In genomic region chr9:123099631-123100455, GRCm38 (mm10) we compare ENCODE assay signal across 21 mouse cellular contexts. TPM values are rescaled to one million over a fixed set of nuclear protein-coding genes. Genes with fewer than 3 reads are reported as not detected.
A peak's percentile ranks its signal among the peaks of the same experiment; 100 is the strongest.
DNase-seq lines count a peak whose midpoint lies in the region; ATAC-seq lines count a peak whose summit lies in the region.
"Had no signal": no experiment of that assay in that cellular context is flagged by ENCODE, and none has a peak within 500 bp of the region (broad histone marks: within the 10 kb centered on the region; RNA-seq: fewer than 3 reads in every experiment).

No protein-coding gene starts in this region.

- no peak overlapping the region for H3K27ac ChIP-seq in midbrain, embryonic 11.5 days (ENCODE audit: low read depth, low read length)
- no peak overlapping the region for H3K27ac ChIP-seq in midbrain, embryonic 10.5 days (replicated peaks)
- no peak overlapping the region for H3K27ac ChIP-seq in liver, embryonic 15.5 days (replicated peaks)
- no peak overlapping the region for H3K27ac ChIP-seq in forebrain, embryonic 12.5 days
- H3K27ac ChIP-seq: embryonic facial prominence, embryonic 10.5 days; forebrain, embryonic 10.5 days; forebrain, embryonic 15.5 days; heart, embryonic 13.5 days; hindbrain, embryonic 15.5 days had no signal

- peaks cover 18% of the 10 kb centered on the region for H3K36me3 ChIP-seq in midbrain, embryonic 11.5 days (ENCODE audit: control insufficient read depth, insufficient read depth, low read length)
- H3K36me3 ChIP-seq in midbrain, embryonic 10.5 days: peaks cover 79% of the 10 kb centered on the region
- peaks cover 65% of the 10 kb centered on the region for H3K36me3 ChIP-seq in liver, embryonic 15.5 days (replicated peaks)
- H3K36me3 ChIP-seq in forebrain, embryonic 12.5 days (replicated peaks): peaks cover 56% of the 10 kb centered on the region

- no peak overlapping the region for H3K4me2 ChIP-seq in midbrain, embryonic 11.5 days
- no peak overlapping the region for H3K4me2 ChIP-seq in liver, embryonic 15.5 days
- H3K4me2 ChIP-seq in forebrain, embryonic 12.5 days: no peak overlapping the region
- H3K4me2 ChIP-seq: forebrain, embryonic 15.5 days; heart, embryonic 13.5 days; hindbrain, embryonic 15.5 days had no signal

- H3K4me3 ChIP-seq in midbrain, embryonic 11.5 days (ENCODE audit: low read depth, low read length): no peak overlapping the region
- H3K4me3 ChIP-seq in midbrain, embryonic 10.5 days: no peak overlapping the region
- H3K4me3 ChIP-seq in liver, embryonic 15.5 days (replicated peaks): no peak overlapping the region
- no peak overlapping the region for H3K4me3 ChIP-seq in forebrain, embryonic 12.5 days (replicated peaks)
- H3K4me3 ChIP-seq: embryonic facial prominence, embryonic 10.5 days; erythroblast, embryonic 14.5 days; forebrain, embryonic 10.5 days; forebrain, embryonic 15.5 days; heart, embryonic 13.5 days; hindbrain, embryonic 15.5 days had no signal

- 94% methylated on average over 16 of the region's 16 CpGs for WGBS in midbrain, embryonic 11.5 days
- 93% methylated on average over 16 of the region's 16 CpGs for WGBS in midbrain, embryonic 10.5 days
- WGBS in liver, embryonic 15.5 days (ENCODE audit: insufficient replicate concordance): 76% methylated on average over 16 of the region's 16 CpGs
- WGBS in forebrain, embryonic 12.5 days: 94% methylated on average over 16 of the region's 16 CpGs

- no peak for ATAC-seq in midbrain, embryonic 11.5 days (ENCODE audit: low FRiP score)
- 0 out of 2 replicates have a peak, but pooled peaks have one; percentile 37 for ATAC-seq in erythroblast, adult 5-6 weeks (replicated peaks; ENCODE audit: low FRiP score, poor library complexity, severe bottlenecking)
- peak; percentile 52; the same call in 1 of the 2 replicates for ATAC-seq in liver, embryonic 15.5 days (ENCODE audit: insufficient read depth)
- ATAC-seq in megakaryocyte-erythroid progenitor cell, adult 5-6 weeks (replicated peaks; ENCODE audit: low FRiP score, low TSS enrichment, poor library complexity, severe bottlenecking): peak; percentile 86
- ATAC-seq in forebrain, embryonic 12.5 days (ENCODE audit: low FRiP score): no peak
- ATAC-seq: forebrain, embryonic 15.5 days had no signal

- H3K9me3 ChIP-seq in midbrain, embryonic 11.5 days (ENCODE audit: control insufficient read depth, low read length): no peaks in the 10 kb centered on the region
- no peaks in the 10 kb centered on the region for H3K9me3 ChIP-seq in midbrain, embryonic 10.5 days (replicated peaks)
- no peaks in the 10 kb centered on the region for H3K9me3 ChIP-seq in liver, embryonic 15.5 days (replicated peaks)
- H3K9me3 ChIP-seq in forebrain, embryonic 12.5 days: no peaks in the 10 kb centered on the region
- H3K9me3 ChIP-seq: embryonic facial prominence, embryonic 10.5 days; forebrain, embryonic 10.5 days; forebrain, embryonic 15.5 days; heart, embryonic 13.5 days; hindbrain, embryonic 15.5 days had no signal

- H3K4me1 ChIP-seq in midbrain, embryonic 11.5 days (ENCODE audit: control insufficient read depth, insufficient read depth, low read length): no peaks in the 10 kb centered on the region
- H3K4me1 ChIP-seq in midbrain, embryonic 10.5 days: no peaks in the 10 kb centered on the region
- H3K4me1 ChIP-seq in liver, embryonic 15.5 days (replicated peaks): peaks cover 16% of the 10 kb centered on the region
- H3K4me1 ChIP-seq in forebrain, embryonic 12.5 days: no peaks in the 10 kb centered on the region
- H3K4me1 ChIP-seq: embryonic facial prominence, embryonic 10.5 days; forebrain, embryonic 10.5 days; forebrain, embryonic 15.5 days; heart, embryonic 13.5 days; hindbrain, embryonic 15.5 days had no signal

- H3K9ac ChIP-seq in midbrain, embryonic 11.5 days (ENCODE audit: low read length): no peak overlapping the region
- no peak overlapping the region for H3K9ac ChIP-seq in liver, embryonic 15.5 days
- no peak overlapping the region for H3K9ac ChIP-seq in forebrain, embryonic 12.5 days
- H3K9ac ChIP-seq: forebrain, embryonic 15.5 days; heart, embryonic 13.5 days; hindbrain, embryonic 15.5 days had no signal

- H3K27me3 ChIP-seq in midbrain, embryonic 11.5 days (ENCODE audit: control insufficient read depth, insufficient read depth, low read length): no peaks in the 10 kb centered on the region
- no peaks in the 10 kb centered on the region for H3K27me3 ChIP-seq in midbrain, embryonic 10.5 days (ENCODE audit: low read depth, poor library complexity, severe bottlenecking)
- H3K27me3 ChIP-seq in liver, embryonic 15.5 days: no peaks in the 10 kb centered on the region
- no peaks in the 10 kb centered on the region for H3K27me3 ChIP-seq in forebrain, embryonic 12.5 days
- H3K27me3 ChIP-seq: forebrain, embryonic 15.5 days; heart, embryonic 13.5 days; hindbrain, embryonic 15.5 days had no signal

- DNase-seq in midbrain, embryonic 11.5 days (ENCODE audit: low spot score, missing footprints): peak; percentile 70
- no peak for DNase-seq in midbrain, embryonic 10.5 days (ENCODE audit: low spot score)
- no peak for DNase-seq in layer of hippocampus, adult 11-12 months (ENCODE audit: low spot score)
- no peak for DNase-seq in spleen, postnatal 4 days (ENCODE audit: low spot score in 2 of 2)
- DNase-seq: adrenal gland, postnatal 10 days; cerebellum, adult 18-20 months; cerebellum, adult 9-11 months; gastrocnemius, postnatal 14 days; heart, postnatal 36 days had no signal

RNA-seq across cellular contexts. Expression of gene Zdhhc3, which starts 13.2 kb away (rescaled TPM):
- polyA plus RNA-seq in midbrain, embryonic 11.5 days (2014; fragmentation: Nextera tagmentation; extraction: Ambion mirVana): 60.3 and 68.4 TPM in 2 replicates
- polyA plus RNA-seq in midbrain, embryonic 10.5 days (2016; fragmentation: Nextera tagmentation; extraction: Ambion mirVana): 79.2 and 81.9 TPM in 2 replicates
- 11.7 and 24.9 TPM in 2 replicates for total RNA-seq in erythroblast, adult 5-6 weeks (2015; ENCODE audit: low replicate concordance)
- 8.4 and 15.1 TPM in 2 replicates for total RNA-seq in erythroblast, adult 5-6 weeks (2017; ENCODE audit: low replicate concordance)
- polyA plus RNA-seq in liver, embryonic 15.5 days (2015; fragmentation: Nextera tagmentation; extraction: Ambion mirVana): 30.7 and 31.7 TPM in 2 replicates
- total RNA-seq in megakaryocyte-erythroid progenitor cell, adult 5-6 weeks (2014; fragmentation: Nextera tagmentation): 53.0 and 65.0 TPM in 2 replicates
- total RNA-seq in megakaryocyte-erythroid progenitor cell, adult 5-6 weeks (2017): 31.2 and 37.7 TPM in 2 replicates
- 82.2 and 83.4 TPM in 2 replicates for polyA plus RNA-seq in forebrain, embryonic 12.5 days (2016; fragmentation: Nextera tagmentation; extraction: Ambion mirVana)

RNA-seq across cellular contexts. Expression of gene Exosc7, which starts 13.2 kb away (rescaled TPM):
- polyA plus RNA-seq in midbrain, embryonic 11.5 days (2014; fragmentation: Nextera tagmentation; extraction: Ambion mirVana): 115 and 129 TPM in 2 replicates
- polyA plus RNA-seq in midbrain, embryonic 10.5 days (2016; fragmentation: Nextera tagmentation; extraction: Ambion mirVana): 138 and 157 TPM in 2 replicates
- 6.5 and 12.3 TPM in 2 replicates for total RNA-seq in erythroblast, adult 5-6 weeks (2015; ENCODE audit: low replicate concordance)
- total RNA-seq in erythroblast, adult 5-6 weeks (2017; ENCODE audit: low replicate concordance): 12.9 and 24.5 TPM in 2 replicates
- polyA plus RNA-seq in liver, embryonic 15.5 days (2015; fragmentation: Nextera tagmentation; extraction: Ambion mirVana): 70.3 and 73.1 TPM in 2 replicates
- total RNA-seq in megakaryocyte-erythroid progenitor cell, adult 5-6 weeks (2014; fragmentation: Nextera tagmentation): 104 and 111 TPM in 2 replicates
- 108 and 123 TPM in 2 replicates for total RNA-seq in megakaryocyte-erythroid progenitor cell, adult 5-6 weeks (2017)
- 111 and 116 TPM in 2 replicates for polyA plus RNA-seq in forebrain, embryonic 12.5 days (2016; fragmentation: Nextera tagmentation; extraction: Ambion mirVana)

RNA-seq across cellular contexts. Expression of gene Clec3b, which starts 50.9 kb away (rescaled TPM):
- not detected in 2 replicates for polyA plus RNA-seq in midbrain, embryonic 11.5 days (2014; fragmentation: Nextera tagmentation; extraction: Ambion mirVana)
- polyA plus RNA-seq in midbrain, embryonic 10.5 days (2016; fragmentation: Nextera tagmentation; extraction: Ambion mirVana): 0.20 TPM in 1 of 2 replicates, not detected in the other
- not detected in 2 replicates for total RNA-seq in erythroblast, adult 5-6 weeks (2015; ENCODE audit: low replicate concordance)
- not detected in 2 replicates for total RNA-seq in erythroblast, adult 5-6 weeks (2017; ENCODE audit: low replicate concordance)
- polyA plus RNA-seq in liver, embryonic 15.5 days (2015; fragmentation: Nextera tagmentation; extraction: Ambion mirVana): 0.12 TPM in 1 of 2 replicates, not detected in the other
- not detected in 2 replicates for total RNA-seq in megakaryocyte-erythroid progenitor cell, adult 5-6 weeks (2014; fragmentation: Nextera tagmentation)
- total RNA-seq in megakaryocyte-erythroid progenitor cell, adult 5-6 weeks (2017): not detected in 2 replicates
- polyA plus RNA-seq in forebrain, embryonic 12.5 days (2016; fragmentation: Nextera tagmentation; extraction: Ambion mirVana): 0.32 TPM in 1 of 2 replicates, not detected in the other
- total RNA-seq: ES-E14 had no signal
- polyA plus RNA-seq: embryonic facial prominence, embryonic 10.5 days; erythroblast, embryonic 14.5 days; forebrain, embryonic 10.5 days; hindbrain, embryonic 11.5 days had no signal

Comparison
In these comparisons a context has a peak if more than half of its experiments do, and no peak if none do; other contexts are left out.
1. ATAC-seq: peak in erythroblast, adult 5-6 weeks (single experiment), liver, embryonic 15.5 days (single experiment) and megakaryocyte-erythroid progenitor cell, adult 5-6 weeks (single experiment); none in midbrain, embryonic 11.5 days (single experiment) and forebrain, embryonic 12.5 days (single experiment).